Mouse (Mus musculus): ENCODE data around the gene Tpm1. TPM values are rescaled to one million over a fixed set of nuclear protein-coding genes. Genes with fewer than 3 reads are reported as not detected.

The Tpm1 gene
- polyA plus RNA-seq, 2 experiments from 2014 or later, result 30.8 to 35.8 TPM

DNA sequence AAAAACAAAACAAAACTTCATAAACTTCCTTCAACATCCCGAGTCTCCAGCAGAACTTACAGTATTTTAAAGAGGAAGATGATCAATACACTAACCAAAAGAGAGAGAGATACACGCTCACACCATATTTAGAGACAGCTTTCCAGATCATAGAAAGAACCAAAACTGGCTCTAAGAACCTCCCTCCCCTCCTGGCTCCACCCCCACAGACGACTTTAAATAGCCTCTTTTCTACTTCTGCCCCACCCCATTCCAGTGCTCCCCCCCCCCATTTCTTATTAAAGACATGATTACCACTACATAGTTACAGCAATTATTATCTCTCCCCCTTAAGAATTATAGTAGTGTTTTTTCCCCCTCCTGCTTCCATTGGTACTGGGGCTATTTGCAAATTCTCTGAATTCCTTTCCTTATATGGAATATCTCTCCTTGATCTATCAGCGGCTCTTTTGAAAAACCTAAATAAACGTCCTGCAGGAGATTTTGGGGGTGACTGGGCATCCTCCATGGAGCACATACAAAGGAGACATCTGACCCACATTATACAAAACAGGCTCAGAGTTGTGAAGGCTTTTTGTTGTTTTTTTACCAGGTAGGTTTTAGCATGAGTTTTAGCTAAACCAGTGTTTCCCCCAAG, 3.1 kb downstream of the Tpm1 start:
- no peak for ATAC-seq

DNA sequence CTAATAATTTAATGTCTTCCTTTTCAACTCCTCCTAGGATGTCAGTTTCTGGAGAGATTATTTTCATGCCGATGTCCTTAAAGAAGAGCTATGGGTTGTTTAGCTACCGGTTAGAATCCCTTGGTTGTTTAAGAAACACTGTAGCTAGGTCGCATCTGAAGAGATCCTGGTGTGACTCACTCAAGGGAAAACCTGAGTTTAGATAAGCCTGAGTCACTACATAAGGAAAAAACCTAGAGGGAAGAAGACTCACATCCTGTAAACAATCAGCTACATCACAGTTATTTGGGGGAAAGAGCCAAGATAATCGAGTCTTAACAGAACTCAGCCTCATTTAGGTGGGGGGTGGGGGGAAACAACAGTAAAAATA, 3.9 kb downstream of the Tpm1 start:
- no peak for ATAC-seq

DNA sequence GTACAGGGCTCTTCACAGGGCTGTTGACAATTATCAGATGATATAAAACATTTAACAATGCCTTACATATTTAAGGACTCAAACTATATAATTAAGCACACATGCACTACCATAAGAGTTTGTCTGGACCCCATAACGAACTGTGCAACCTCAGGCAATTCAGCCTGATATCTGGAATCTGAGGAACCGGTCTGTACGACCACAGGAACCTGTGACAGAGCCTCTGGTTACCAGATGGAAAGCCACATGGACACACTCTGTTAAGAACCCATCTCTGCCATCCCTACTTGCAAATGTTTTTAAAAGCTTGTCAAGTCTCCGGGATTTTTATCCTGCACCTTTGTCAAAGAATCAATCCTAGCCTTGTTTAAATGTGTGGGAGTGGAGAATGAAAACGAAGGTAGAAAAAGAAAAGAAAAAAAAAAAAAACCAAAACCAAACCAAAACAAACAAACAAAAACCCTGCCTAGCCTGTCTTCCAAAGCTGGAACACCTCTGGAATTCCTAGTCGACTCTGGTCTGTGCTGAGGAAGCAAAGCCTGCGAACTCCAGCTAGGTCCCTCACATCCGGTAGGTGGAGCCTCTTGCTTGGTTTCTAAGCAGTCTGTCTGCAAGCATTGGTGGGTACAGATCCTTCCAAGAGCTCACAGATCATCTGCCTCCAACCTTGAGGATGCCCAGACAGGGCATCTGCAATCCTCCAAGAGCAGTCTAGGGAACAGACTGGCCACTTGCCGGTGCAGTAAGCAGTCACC, 4.5 kb downstream of the Tpm1 start:
- no peak for ATAC-seq

DNA sequence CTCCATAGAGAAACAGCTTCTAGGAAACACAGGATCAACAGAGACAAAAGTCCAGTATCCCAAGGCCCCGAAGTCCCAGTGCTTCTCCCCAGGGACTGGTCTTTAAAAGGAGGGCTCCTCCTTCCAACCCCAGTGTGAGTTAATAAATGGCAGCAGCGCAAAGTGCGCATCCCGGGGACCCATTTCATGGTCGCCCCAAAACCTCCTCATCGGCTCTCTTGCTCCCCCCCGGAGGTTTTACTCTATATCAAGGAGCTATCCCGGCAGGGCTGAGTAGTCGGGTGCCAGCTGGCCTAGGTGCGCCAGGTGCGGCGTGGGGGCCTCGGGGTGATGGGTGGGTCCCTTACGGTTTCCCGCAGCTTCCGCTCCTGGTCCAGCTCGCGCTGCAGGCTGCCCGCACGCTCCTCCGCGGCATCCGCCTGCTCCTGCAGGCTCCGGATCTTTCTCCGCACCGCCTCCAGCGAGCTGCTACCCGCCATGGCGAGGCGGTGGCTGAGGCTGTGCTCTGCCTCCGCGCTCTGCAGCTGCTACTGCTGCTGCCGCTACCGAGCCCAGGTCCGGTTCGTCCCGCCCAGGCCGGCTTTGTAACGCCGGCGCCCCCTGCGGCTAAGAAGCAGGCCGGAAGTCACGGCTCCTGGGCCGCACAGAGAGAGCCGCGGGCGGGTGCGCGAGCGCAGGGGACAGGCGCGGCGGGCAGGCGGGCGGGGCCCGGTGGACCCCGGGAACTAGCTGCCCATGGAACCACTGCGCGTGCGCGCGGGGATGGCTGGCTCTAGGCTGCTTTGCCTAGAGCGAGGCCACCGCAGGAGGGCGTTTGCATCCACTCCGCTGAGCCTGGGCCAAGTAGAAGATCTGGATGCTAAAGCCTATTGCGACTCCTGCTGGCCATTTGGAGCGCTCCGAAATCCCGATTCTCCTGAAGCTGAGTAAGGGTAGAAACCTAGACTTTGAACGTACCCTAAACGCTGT, 5.7 kb downstream of the Tpm1 start:
- ATAC-seq, result peak; percentile 84

DNA sequence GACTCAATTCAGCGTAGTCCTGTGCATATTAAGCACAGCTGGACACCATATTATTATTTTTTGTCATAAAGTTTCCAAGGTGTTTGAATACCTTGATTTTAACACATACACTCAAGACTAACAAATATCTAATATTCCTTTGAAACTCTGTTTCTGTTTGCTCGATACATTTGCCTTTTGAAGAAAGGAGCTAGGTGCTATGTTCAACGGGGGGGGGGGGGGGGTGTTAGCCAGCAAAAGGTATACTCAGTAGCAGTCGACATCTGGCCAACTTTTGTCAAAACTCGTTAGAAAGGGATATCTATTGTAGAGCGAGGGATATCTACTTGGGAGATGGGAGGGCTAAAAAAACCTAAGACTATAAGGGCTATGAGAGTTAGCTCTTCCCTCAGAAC, 6.4 kb downstream of the Tpm1 start:
- ATAC-seq, result no peak

DNA sequence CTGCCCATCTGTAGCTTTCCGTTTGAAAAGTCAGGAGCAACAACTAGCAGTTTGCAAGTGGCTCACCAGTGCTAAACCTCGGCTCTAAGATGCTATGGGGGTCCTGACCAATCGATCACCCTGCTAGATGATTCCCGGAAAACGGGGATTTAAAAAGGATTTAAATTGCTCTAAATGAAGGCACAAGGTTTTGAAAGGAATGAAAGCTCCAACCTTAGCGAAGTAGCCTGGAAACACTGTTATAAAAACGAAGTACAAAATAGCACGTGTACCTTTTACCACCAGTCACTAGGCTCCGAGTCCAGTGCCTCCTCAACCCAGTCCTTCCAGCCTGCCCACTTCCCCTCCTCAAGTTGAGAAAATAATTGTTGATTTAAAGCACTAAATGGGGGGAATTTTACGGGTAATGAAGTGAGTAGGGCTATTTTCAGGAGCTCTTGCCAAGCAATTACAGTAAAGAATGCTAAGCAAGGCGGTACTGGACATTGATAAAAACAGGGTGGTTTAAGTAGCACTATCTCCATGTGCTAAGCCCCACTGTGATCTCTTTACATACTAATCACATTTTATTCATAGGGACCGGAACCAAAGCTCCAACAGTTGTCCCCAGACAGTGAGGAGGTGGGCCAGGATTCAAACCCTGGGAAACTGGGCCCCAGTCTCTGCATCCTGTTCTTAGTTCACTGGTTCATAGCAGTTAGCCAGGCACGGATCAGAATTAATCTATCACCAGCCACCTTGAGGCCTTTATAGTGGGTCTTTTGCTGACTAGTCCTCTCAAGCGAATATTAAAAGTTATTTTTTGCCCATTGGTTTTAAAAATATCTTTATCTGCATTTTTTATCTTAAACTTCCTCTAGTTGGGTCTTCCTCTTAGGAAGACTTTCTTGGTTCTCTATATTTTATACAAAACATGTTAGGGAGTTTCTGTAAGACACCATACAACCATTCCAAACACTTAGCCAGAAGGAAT, 7.1 kb downstream of the Tpm1 start:
- ATAC-seq, result no peak

DNA sequence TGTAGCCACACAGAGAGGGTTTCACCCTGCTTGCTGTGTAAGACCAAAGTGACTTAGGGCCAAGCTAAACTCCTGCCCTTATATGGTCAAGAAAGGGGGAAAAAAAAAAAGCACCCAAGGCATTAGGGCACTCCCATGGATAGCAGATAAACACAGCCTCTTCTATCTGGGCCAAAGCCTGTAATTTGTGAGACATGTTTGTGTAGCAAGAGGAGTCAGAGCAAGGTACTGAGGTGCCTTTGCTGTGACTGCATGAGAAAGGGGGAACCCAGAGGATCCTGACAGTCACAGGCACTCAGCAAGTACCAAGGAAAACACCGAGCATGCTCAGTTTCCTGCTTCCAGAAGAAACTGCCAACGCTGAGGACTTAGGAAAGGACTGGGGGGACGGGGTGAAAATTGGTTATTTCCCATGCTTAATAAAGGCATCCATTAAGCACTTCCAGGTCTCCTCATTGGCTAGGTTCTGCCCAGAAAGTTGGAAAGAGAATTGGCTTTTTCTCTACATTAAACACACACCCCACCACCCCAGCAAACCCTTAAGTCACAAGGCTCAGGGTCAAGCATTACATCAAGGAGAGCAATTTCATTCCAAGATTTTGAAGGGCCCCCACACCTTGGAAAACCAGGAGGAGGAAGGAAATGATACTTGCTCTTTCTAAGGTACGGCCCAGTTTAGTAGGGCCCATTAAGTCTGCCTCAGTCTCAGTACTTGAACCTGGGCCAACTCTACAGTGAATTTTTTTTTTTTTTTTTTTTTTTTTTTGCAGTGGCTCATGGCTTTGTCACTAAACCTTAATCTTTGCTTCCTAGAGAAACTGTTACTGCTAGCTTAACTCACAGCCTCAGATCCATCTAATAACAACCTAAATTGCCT, 8.0 kb downstream of the Tpm1 start:
- ATAC-seq, result no peak

DNA sequence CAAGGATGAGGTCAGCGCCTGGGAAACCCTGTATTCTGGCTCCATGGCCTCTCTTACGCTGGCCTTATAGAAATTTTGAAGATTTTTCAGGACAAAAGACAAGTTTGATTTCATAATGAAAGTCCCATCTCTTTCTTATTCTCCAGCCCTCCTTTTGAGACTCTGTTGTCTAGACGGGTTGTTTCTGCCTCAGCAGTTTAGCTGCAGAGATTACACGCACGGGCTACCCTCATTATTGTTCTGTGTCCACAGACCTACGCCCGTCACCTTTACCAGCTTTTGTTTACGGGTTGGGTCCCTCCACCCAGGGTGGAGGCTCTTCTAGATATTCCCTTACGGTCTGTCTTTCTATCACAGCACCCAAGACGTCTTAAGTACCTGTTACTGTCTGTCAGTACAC, 9.3 kb downstream of the Tpm1 start:
- ATAC-seq, result no peak

DNA sequence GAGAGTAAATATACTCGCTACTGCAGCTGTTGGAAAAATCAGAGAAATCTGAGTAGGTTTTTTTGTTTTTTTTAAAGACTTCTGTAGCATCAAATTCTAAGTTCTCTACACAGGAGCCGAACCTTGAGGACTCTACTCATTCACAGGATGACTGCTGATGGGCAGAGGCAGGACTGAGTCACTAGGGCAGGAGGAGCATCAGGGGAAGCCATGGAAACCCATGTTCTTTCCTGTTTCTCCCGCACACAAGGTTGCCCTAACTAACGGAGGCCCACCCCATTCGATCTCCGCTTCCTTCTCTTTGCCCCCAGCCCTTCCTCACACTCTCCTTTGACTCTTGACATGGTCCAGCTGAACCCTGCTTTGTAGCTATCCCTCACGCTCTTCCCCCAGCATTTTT, 10.5 kb downstream of the Tpm1 start:
- no peak for ATAC-seq

DNA sequence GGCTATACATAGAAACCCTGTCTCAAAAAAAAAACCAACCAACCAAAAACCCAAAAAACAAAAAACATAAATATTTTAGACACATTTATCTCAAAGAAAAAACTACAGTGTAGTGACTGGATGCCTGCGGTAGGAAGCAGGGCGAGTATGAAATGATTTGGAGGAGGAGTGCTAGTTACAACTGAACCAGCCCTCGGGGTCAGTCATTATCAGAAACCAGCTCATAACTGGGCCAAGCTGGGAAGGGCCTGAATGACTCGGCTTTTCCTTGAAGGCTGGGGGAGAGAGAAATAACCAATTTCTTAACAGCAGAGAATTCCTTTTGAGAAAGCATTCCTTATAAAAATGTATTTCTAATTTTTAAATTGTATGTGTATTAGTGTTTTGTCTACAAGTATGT, 11.5 kb downstream of the Tpm1 start:
- ATAC-seq, result no peak

DNA sequence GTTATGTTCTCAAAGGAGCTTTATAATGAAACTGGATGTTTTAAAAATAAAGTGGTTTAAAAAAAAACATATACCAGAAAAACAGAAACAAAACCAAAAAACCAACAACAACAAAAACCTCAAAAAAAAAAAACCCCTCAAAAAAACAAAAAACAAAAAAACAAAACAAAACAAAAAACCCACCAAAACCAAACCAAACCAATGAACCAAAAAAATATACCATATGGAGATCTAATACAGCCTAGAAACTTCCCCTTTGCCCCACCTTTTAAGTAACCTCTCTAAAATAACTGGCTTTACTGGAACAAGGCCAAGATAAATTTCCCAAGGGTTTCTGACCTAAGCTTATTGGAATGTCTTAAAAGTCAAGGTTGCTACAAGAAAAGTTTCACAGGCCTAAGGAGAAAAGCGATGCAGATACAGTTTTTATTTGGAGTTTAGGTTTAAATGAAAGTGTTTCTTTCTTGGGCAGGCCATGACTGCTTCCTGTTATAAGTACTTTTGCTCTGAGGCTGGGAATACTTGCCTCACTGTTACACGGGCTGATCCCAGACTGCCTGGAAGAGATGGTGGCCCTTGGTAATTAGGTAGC, 12.6 kb downstream of the Tpm1 start:
- ATAC-seq, result no peak

DNA sequence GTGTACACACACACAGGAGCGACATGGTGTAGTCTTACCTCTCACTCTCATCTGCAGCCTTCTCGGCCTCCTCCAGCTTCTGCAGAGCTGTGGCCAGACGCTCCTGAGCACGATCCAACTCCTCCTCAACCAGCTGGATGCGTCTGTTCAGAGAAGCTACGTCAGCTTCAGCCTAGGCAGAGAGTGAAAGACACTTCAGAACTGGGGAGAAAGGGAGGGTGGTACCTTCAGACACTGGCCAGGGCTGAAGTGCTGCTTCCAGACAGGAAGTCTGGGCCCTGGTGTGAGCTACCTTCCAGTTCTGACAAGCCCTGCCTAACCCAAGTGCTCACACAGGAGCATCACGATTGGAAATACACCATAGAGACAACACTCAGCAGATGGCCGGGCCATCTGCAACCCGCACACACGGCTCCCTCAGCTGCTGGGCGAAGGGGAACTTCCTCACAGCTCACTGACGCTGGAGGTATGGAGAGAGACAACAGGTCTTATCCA, 13.2 kb downstream of the Tpm1 start:
- no peak for ATAC-seq

DNA sequence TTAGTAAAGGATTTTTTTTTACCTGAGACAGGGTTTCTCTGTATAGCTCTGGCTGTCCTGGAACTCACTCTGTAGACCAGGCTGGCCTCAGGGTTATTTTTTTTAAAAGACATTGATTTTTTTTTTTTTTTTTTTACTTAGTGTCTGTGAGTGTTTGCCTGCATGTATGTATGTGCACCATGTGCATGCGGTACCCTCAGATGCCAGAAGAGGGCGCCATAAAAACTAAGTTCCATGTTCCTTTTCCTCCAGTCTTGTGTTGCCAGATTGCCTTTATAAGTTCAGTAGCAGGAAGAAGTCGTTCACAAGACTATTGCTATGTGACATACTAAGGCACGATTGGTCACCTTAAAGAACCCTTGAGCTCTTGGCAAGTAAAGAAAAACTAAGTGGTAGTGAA, 14.5 kb downstream of the Tpm1 start:
- no peak for ATAC-seq

DNA sequence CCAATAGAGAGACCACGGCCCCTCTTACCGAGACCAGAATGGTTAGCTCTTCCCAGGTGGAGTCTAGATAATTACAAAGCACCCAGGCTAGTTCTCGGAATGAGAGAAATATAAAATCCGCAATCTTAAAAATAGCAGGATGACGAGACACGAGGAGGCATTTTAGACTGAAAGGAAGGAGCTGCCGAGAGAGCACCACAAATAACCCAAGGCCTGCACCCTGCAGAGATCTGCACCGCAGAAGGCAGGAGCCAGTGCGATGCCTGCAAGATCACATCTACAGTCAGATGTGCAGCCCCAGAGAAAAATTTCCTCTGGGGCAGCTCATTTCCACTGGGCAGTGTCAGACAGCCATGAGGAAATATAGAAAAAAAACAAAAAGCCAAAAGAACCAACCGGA, 16.2 kb downstream of the Tpm1 start:
- no peak for ATAC-seq

DNA sequence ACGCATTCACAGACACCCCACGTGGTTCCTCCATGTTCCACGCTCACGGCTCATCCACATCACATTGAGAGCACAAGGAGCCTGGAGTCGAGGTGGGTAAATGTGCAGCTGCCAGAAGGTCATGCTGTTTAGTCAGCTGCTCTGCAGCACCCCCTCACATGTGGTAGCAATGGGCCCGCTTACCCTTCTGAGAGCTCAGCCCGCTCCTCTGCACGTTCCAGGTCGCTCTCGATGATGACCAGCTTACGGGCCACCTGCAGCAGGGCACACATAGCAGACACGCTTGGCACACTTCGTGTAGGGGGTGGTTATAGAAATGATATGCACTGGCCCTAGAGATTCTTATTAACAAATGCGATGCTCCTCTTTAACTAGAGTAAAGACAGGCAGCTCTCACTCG, 16.6 kb downstream of the Tpm1 start:
- ATAC-seq, result no peak

DNA sequence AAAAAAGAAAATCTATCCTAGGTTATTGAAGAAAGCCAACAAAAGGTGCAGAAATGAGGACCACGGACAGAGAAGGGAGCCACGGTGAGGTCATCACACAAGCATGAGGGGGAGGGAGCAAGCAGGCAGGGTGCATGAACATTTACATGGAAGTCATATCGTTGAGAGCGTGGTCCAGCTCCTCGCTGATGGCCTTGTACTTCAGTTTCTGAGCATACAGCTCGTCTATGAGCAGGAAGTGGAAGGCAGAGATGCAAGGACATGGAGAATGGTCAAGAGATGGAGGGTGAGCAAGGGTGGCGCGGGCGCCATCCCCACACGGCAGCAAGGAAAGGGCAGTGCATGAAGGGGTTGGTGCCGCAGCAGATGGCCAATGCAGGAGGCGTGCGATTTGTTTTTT, 19.7 kb downstream of the Tpm1 start:
- no peak for ATAC-seq

DNA sequence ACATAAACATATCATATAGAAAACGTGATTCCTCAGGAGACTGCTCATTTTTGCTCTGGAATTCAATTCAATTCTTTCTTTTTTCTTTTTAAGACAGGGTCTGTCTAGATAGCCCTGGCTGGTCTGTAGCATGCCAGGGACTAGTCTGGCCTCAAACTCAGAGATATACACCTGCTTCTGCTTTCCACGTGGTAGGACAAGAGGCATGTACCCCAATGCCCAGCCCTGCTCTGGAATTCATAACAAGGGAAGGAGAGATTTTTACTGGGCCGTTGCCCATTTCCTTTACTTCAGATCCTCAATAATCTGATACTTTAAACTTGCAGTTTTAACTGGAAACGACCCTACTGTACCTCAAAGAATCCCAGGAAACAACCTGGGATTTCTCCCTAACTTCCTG, 20.3 kb downstream of the Tpm1 start:
- ATAC-seq, result no peak

DNA sequence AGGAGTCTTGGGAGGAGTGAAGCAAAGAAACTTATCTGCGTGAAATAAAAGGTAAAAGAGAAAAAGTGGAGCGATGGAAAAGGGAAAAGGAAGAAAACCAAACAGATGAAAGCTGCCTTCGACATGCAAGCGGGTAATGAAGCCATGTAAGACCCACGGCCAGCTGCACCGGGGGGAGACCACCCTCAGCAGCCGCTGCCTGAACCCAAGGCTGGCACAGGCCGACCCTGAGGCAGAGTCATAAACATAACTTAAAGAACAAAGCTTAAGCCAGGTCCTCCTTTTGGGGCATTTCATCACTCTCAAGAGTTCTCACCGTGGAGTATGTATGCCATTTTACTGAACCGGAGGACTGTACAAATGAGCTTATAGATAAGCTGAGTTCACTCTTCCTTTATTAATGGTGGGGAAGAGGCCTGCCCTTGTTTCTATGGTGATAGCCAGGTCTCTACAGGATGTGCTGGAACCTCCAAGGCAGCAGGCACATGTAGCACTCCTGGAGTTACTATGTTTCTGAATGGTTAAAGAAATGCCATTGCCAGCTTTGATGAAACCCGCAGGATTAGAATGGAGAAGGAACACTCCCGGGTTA, 21.0 kb downstream of the Tpm1 start:
- ATAC-seq, result no peak

DNA sequence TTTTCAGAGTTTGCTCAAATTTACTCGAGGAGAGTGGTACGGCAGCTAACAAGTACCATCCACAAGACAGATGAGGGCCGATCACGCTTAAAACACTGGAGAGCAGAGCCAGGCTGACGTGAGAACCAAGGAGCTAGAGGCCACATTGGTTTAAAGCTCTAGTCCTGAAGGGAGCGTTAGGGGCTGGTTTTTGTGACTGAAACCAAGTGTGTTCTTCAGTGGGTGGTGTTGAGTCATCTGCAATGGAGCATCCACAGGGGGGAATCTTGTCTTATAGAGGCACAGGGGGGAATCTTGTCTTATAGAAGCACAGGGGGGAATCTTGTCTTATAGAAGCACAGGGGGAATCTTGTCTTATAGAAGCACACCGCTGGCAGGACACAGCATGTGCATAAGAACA, 22.3 kb downstream of the Tpm1 start:
- ATAC-seq, result no peak

DNA sequence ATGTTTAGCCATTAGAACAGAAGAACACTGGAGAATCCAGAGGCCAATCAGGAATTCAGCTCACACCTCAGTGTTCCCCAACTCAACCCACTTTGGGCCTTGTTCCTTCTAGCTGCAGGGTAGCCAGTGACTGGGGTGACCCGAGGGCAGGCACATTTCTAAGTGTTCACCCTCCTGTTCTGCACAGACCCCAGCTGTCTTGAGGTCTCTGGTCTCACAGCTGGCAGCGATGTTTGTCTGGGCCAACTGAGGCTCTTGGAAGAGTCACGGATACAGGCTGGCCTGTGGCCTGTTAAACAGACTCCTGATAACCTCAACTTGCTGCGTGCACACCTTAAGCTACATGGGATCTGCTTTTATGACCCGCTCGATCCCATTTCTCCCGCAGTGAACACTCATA, 23.1 kb downstream of the Tpm1 start:
- ATAC-seq, result no peak

Measured in activated CD4-positive, CD25-positive, alpha-beta regulatory T cell, adult 4 months (primary cell).